Mouse (Mus musculus): ENCODE data around the gene Pde5a.

GRCm38 (mm10) chr3:122871596-122871995, 142.8 kb downstream of the Pde5a start:
- TF ChIP-seq CTCF (IDR thresholded peaks at IDR 0.05) (no peak), POLR2A (IDR thresholded peaks at IDR 0.05; ENCODE audit: insufficient read depth, low read depth, low read length) (no peak)

Measured in heart, adult 2 months (tissue).